Mouse (Mus musculus) Patski (cell line): ENCODE data around the gene Pwwp2b. TPM values are rescaled to one million over a fixed set of nuclear protein-coding genes. Genes with fewer than 3 reads are reported as not detected.

ENCODE experiments used
- ATAC-seq: fragments of 100-300 bp; one replicate; pipeline ENCODE4 v1.8.0; 2021
- CTCF ChIA-PET: fragments of 350-600 bp; sonication (Branson Sonifier 250); formaldehyde crosslinking; loops from one replicate; lab custom pipeline; 2022; ENCODE audit warnings: inconsistent platforms; lab: Charles Lee
- POLR2A ChIA-PET: fragments of 350-600 bp; sonication (Branson Sonifier 250); formaldehyde crosslinking; loops from one replicate; lab custom pipeline; 2022; ENCODE audit warnings: antibody characterized with exemption, inconsistent platforms; lab: Charles Lee
- DNase-seq: peaks from one replicate; pipeline ENCODE4 v3.0.0-alpha.2; 2011; ENCODE audit warnings: low read depth, low spot score
- H3K27me3 ChIP-seq: fragments of 371-371 bp; one replicate; pipeline ENCODE4 v1.5.1; 2021
- CTCF ChIP-seq: fragments of 100-300 bp; IDR thresholded peaks from one replicate; pipeline ENCODE4 v1.5.1; 2021
- in situ Hi-C: fragments of 300-500 bp; cut with MboI; formaldehyde crosslinking; loops from 3 replicates; pipeline ENCODE4 v1.11.1; 2018; ENCODE audit warnings: low pct_unique_long_range_greater_than_20kb, mixed read lengths
- polyA plus RNA-seq: library from polyadenylated mRNA; unstranded; gene quantifications from one replicate; pipeline ENCODE4 v1.2.3, GENCODE M21; 2021

Pwwp2b gene
- polyA plus RNA-seq, 1 experiment from 2014 or later: 11.6 TPM

GRCm38 (mm10) chr7:139233714-139234113, 14.6 kb upstream of the Pwwp2b start:
- in situ Hi-C loops: loop anchor here (5.0 kb wide), 3 partner anchors 64 to 244 kb away; no protein-coding TSS in a partner anchor
- DNase-seq (no peak), ATAC-seq (peak; percentile 94)
- no peaks in the 10 kb centered on the region for H3K27me3 ChIP-seq
- ChIA-PET CTCF (interaction anchor here (0.8 to 4.9 kb wide), 13 partner anchors 9 to 239 kb away, joined by 3 to 53 read pairs (median 5); partner anchors contain the start of gene Pwwp2b), POLR2A (interaction anchor here (1.4 kb wide), 1 partner anchor 64 kb away, joined by 3 read pairs; no protein-coding TSS in a partner anchor)
- peak; percentile 99 for TF ChIP-seq CTCF

- TF ChIP-seq CTCF: no peak
- ATAC-seq: peak; percentile 61
- POLR2A ChIA-PET: interaction anchor here (0.6 to 1.4 kb wide), 4 partner anchors 9 to 64 kb away, joined by 3 to 4 read pairs (median 3); no protein-coding TSS in a partner anchor
- CTCF ChIA-PET: interaction anchor here (0.8 to 4.9 kb wide), 10 partner anchors 9 to 238 kb away, joined by 3 to 53 read pairs (median 6); no protein-coding TSS in a partner anchor
- in situ Hi-C loops: loop anchor here (5.0 kb wide), 3 partner anchors 63 to 243 kb away; no protein-coding TSS in a partner anchor
- H3K27me3 ChIP-seq: no peaks in the 10 kb centered on the region
- no peak for DNase-seq
Observed at GRCm38 (mm10) chr7:139234426-139235188, 13.7 kb upstream of the Pwwp2b start.

- DNase-seq (no peak), ATAC-seq (no peak)
- ChIA-PET CTCF (interaction anchor here (1.1 to 4.9 kb wide), 3 partner anchors 16 to 237 kb away, joined by 4 to 53 read pairs (median 16); no protein-coding TSS in a partner anchor), POLR2A (interaction anchor here (0.7 to 0.8 kb wide), 2 partner anchors 246 to 280 kb away, joined by 3 to 7 read pairs; no protein-coding TSS in a partner anchor)
- no peaks in the 10 kb centered on the region for H3K27me3 ChIP-seq
- TF ChIP-seq CTCF: no peak
- in situ Hi-C loops: no loop called here
Observed at GRCm38 (mm10) chr7:139235651-139236358, 12.5 kb upstream of the Pwwp2b start.

GRCm38 (mm10) chr7:139239432-139239831, 8.8 kb upstream of the Pwwp2b start:
- DNase-seq (no peak), ATAC-seq (no peak)
- in situ Hi-C loops: no loop called here
- CTCF ChIA-PET: interaction anchor here (0.7 kb wide), 1 partner anchor 64 kb away, joined by 3 read pairs; no protein-coding TSS in a partner anchor
- POLR2A ChIA-PET: interaction anchor here (1.1 kb wide), 1 partner anchor 24 kb away, joined by 3 read pairs; no protein-coding TSS in a partner anchor
- TF ChIP-seq CTCF: no peak
- no peaks in the 10 kb centered on the region for H3K27me3 ChIP-seq

GRCm38 (mm10) chr7:139246086-139246485, 2.2 kb upstream of the Pwwp2b start:
- H3K27me3 ChIP-seq: no peaks in the 10 kb centered on the region
- ChIA-PET CTCF (interaction anchor here (1.3 to 1.4 kb wide), 2 partner anchors 24 to 53 kb away, joined by 3 to 4 read pairs; no protein-coding TSS in a partner anchor), POLR2A (interaction anchor here (1.2 kb wide), 1 partner anchor 22 kb away, joined by 3 read pairs; no protein-coding TSS in a partner anchor)
- ATAC-seq (peak; percentile 12), DNase-seq (no peak)
- TF ChIP-seq CTCF: no peak
- in situ Hi-C loops: no loop called here

GRCm38 (mm10) chr7:139246931-139247880, 1.1 kb upstream of the Pwwp2b start:
- in situ Hi-C loops: no loop called here
- POLR2A ChIA-PET: interaction anchor here (0.7 to 1.2 kb wide), 2 partner anchors 18 to 23 kb away, joined by 3 to 4 read pairs; no protein-coding TSS in a partner anchor
- TF ChIP-seq CTCF: no peak
- no peaks in the 10 kb centered on the region for H3K27me3 ChIP-seq
- ATAC-seq (no peak), DNase-seq (no peak)
- CTCF ChIA-PET: interaction anchor here (1.0 to 1.4 kb wide), 4 partner anchors 14 to 52 kb away, joined by 3 to 4 read pairs (median 3); no protein-coding TSS in a partner anchor

GRCm38 (mm10) chr7:139248615-139249405, 528 bp downstream of the Pwwp2b start:
- TF ChIP-seq CTCF: no peak
- ChIA-PET POLR2A (interaction anchor here (0.6 to 1.6 kb wide), 4 partner anchors 11 to 221 kb away, joined by 3 to 11 read pairs (median 4); no protein-coding TSS in a partner anchor), CTCF (interaction anchor here (1.3 kb wide), 1 partner anchor 15 kb away, joined by 3 read pairs; no protein-coding TSS in a partner anchor)
- no peaks in the 10 kb centered on the region for H3K27me3 ChIP-seq
- no peak for DNase-seq
- in situ Hi-C loops: no loop called here
- peak; percentile 9 for ATAC-seq
